Mouse (Mus musculus) mouse embryonic stem cell (cell line): ENCODE data around the gene Ccdc141.

Experiments used
- in situ Hi-C, 2 experiments: fragments of 300-500 bp; cut with MboI; formaldehyde crosslinking; loops; 1 replicate in 1 of 2; 3 replicates in 1 of 2; pipeline ENCODE4 v1.14.3; 2019 to 2020; ENCODE audit warnings: low sequenced_read_pairs in 2 of 2, low pct_unique_long_range_greater_than_20kb in 1 of 2, mixed read lengths in 1 of 2; ENCODE audit not compliant: unreplicated experiment in 1 of 2

The Ccdc141 gene

GRCm38 (mm10) chr2:76968919-76969318 lies 201.5 kb downstream of the Ccdc141 start:
- in situ Hi-C loops = loop anchor here in 1 of 2 experiments (5.0 to 25.0 kb wide), 2 partner anchors 42 to 368 kb away; no protein-coding TSS in a partner anchor

- in situ Hi-C loops = loop anchor here in 1 of 2 experiments (5.0 to 25.0 kb wide), 2 partner anchors 39 to 371 kb away; no protein-coding TSS in a partner anchor
Observed at GRCm38 (mm10) chr2:76966582-76966981, 203.9 kb downstream of the Ccdc141 start.

- in situ Hi-C loops = loop anchor here in 1 of 2 experiments (5.0 to 25.0 kb wide), 2 partner anchors 39 to 371 kb away; no protein-coding TSS in a partner anchor
Observed at GRCm38 (mm10) chr2:76966013-76966412, 204.4 kb downstream of the Ccdc141 start.

- in situ Hi-C loops = loop anchor here in 1 of 2 experiments (5.0 to 25.0 kb wide), 2 partner anchors 38 to 372 kb away; no protein-coding TSS in a partner anchor
Observed at GRCm38 (mm10) chr2:76965542-76965941, 204.9 kb downstream of the Ccdc141 start.

- in situ Hi-C loops = loop anchor here in 1 of 2 experiments (25.0 kb wide), 1 partner anchor 375 kb away; no protein-coding TSS in a partner anchor
Observed at GRCm38 (mm10) chr2:76962045-76962432, 208.4 kb downstream of the Ccdc141 start.

GRCm38 (mm10) chr2:76961420-76962044 lies 208.9 kb downstream of the Ccdc141 start:
- in situ Hi-C loops = loop anchor here in 1 of 2 experiments (25.0 kb wide), 1 partner anchor 376 kb away; no protein-coding TSS in a partner anchor
